Mouse (Mus musculus) liver, embryonic 14.5 days (tissue): ENCODE measurements at regions not wholly inside any gene's neighbourhood (a gene's known extent, or its start where the extent isn't known, plus 50 kb on each side); places are given as distances from the start of the nearest gene placed in this dataset.

ENCODE experiments used
- ATAC-seq: fragments of 200-750 bp; cut with Nextera tagmentation; 2 replicates; pipeline ENCODE4 v1.8.0; 2017; ENCODE audit warnings: moderate number of reproducible peaks, mild to moderate bottlenecking, moderate library complexity; ENCODE audit not compliant: insufficient read depth
- DNase-seq, 3 experiments: peaks; one replicate each; pipeline ENCODE4 v3.0.0-alpha.2; 2012 to 2013; ENCODE audit warnings: low read depth in 3 of 3, low spot score in 3 of 3
- H3K27ac ChIP-seq: fragments of 300-500 bp; sonication (generic); 2 replicates; pipeline ENCODE4 v1.5.1; 2014; ENCODE audit warnings: moderate library complexity, mild to moderate bottlenecking, control low read depth, inconsistent platforms
- H3K27me3 ChIP-seq: fragments of 300-500 bp; sonication (generic); 2 replicates; pipeline ENCODE4 v1.6.1; 2014; ENCODE audit warnings: mild to moderate bottlenecking, low read length, moderate library complexity; ENCODE audit not compliant: control insufficient read depth, insufficient read depth
- H3K36me3 ChIP-seq: fragments of 300-500 bp; sonication (generic); replicated peaks from 2 replicates; pipeline ENCODE4 v1.6.1; 2014; ENCODE audit warnings: low read depth; ENCODE audit not compliant: control insufficient read depth, insufficient read depth
- H3K4me1 ChIP-seq, 2 experiments: fragments of 200-500 bp in 1 of 2; fragments of 300-500 bp in 1 of 2; sonication (generic) in 1 of 2; replicated peaks; 2 replicates each; pipeline ENCODE4 v1.6.1; 2012 to 2014; ENCODE audit warnings: antibody characterized with exemption in 1 of 2, inconsistent platforms in 1 of 2, low read length in 1 of 2; ENCODE audit not compliant: control insufficient read depth in 2 of 2, insufficient read depth in 2 of 2
- H3K4me2 ChIP-seq: fragments of 300-500 bp; sonication (generic); 2 replicates; pipeline ENCODE4 v1.6.1; 2014; ENCODE audit warnings: low read depth, mild to moderate bottlenecking, control low read depth, moderate library complexity
- H3K4me3 ChIP-seq, 2 experiments: fragments of 200-500 bp in 1 of 2; fragments of 300-500 bp in 1 of 2; sonication (generic) in 1 of 2; 2 replicates each; pipeline ENCODE4 v1.5.1; 2012 to 2014; ENCODE audit warnings: low read depth in 2 of 2, low read length in 2 of 2, mild to moderate bottlenecking in 2 of 2, control low read depth in 1 of 2, inconsistent platforms in 1 of 2, moderate library complexity in 1 of 2; ENCODE audit not compliant: insufficient read depth in 1 of 2
- H3K9ac ChIP-seq: fragments of 300-500 bp; sonication (generic); replicated peaks from 2 replicates; pipeline ENCODE4 v1.6.1; 2014; ENCODE audit warnings: mild to moderate bottlenecking, control low read depth, moderate library complexity
- H3K9me3 ChIP-seq: fragments of 300-500 bp; sonication (generic); 2 replicates; pipeline ENCODE4 v1.6.1; 2016; ENCODE audit warnings: low read length, mixed read lengths; ENCODE audit not compliant: control insufficient read depth
- CTCF ChIP-seq: IDR thresholded peaks from 2 replicates; pipeline ENCODE4 v1.5.1; 2016; ENCODE audit warnings: antibody characterized with exemption, low read depth, control low read depth
- EP300 ChIP-seq: IDR thresholded peaks from 2 replicates; pipeline ENCODE4 v1.6.1; 2016; ENCODE audit warnings: antibody characterized with exemption, low read depth
- WGBS: fragments of 180-500 bp; shearing (Covaris S2); extraction: QIAGEN DNeasy Blood & Tissue Kit; methylation state at CpG from one replicate; pipeline ENCODE4 v1.1.7; 2014; ENCODE audit not compliant: insufficient replicate concordance; 5-methylcytosine and 5-hydroxymethylcytosine counted together

GRCm38 (mm10) chr5:144643438-144643837 is 97.7 kb downstream of the Nptx2 start:
- no peak overlapping the region for H3K4me3 ChIP-seq
- WGBS, result 40% methylated on average over 2 of the region's 2 CpGs
- H3K9ac ChIP-seq, result no peak overlapping the region
- TF ChIP-seq CTCF, result no peak
- no peak for TF ChIP-seq EP300
- no peak for DNase-seq
- no peak for ATAC-seq
- no peaks in the 10 kb centered on the region for H3K36me3 ChIP-seq
- no peaks in the 10 kb centered on the region for H3K4me1 ChIP-seq
- no peak overlapping the region for H3K27ac ChIP-seq
- no peaks in the 10 kb centered on the region for H3K27me3 ChIP-seq
- no peak overlapping the region for H3K4me2 ChIP-seq
- H3K9me3 ChIP-seq, result no peaks in the 10 kb centered on the region

- no peak overlapping the region for H3K4me2 ChIP-seq
- TF ChIP-seq EP300 (no peak), CTCF (no peak)
- no peaks in the 10 kb centered on the region for H3K4me1 ChIP-seq
- H3K27me3 ChIP-seq, result no peaks in the 10 kb centered on the region
- 32% methylated on average over 3 of the region's 3 CpGs for WGBS
- H3K27ac ChIP-seq, result no peak overlapping the region
- H3K9me3 ChIP-seq, result no peaks in the 10 kb centered on the region
- no peak overlapping the region for H3K9ac ChIP-seq
- no peak overlapping the region for H3K4me3 ChIP-seq
- no peak for DNase-seq
- ATAC-seq, result no peak
- H3K36me3 ChIP-seq, result no peaks in the 10 kb centered on the region
These were observed 99.7 kb downstream of the Nptx2 start for GRCm38 (mm10) chr5:144645367-144645766.

- H3K4me3 ChIP-seq, result no peak overlapping the region
- H3K27me3 ChIP-seq, result no peaks in the 10 kb centered on the region
- TF ChIP-seq CTCF (no peak), EP300 (no peak)
- no peak for DNase-seq
- no peak overlapping the region for H3K27ac ChIP-seq
- WGBS, result 57% methylated on average over 12 of the region's 12 CpGs
- no peaks in the 10 kb centered on the region for H3K4me1 ChIP-seq
- no peak overlapping the region for H3K9ac ChIP-seq
- no peaks in the 10 kb centered on the region for H3K9me3 ChIP-seq
- H3K4me2 ChIP-seq, result no peak overlapping the region
- H3K36me3 ChIP-seq, result no peaks in the 10 kb centered on the region
- no peak for ATAC-seq
These were observed 101.8 kb downstream of the Nptx2 start for GRCm38 (mm10) chr5:144647311-144648104.

GRCm38 (mm10) chr5:144652231-144652630 is 106.5 kb downstream of the Nptx2 start:
- WGBS, result 24% methylated on average over 5 of the region's 5 CpGs
- Histone ChIP-seq H3K9ac (no peak overlapping the region), H3K4me2 (no peak overlapping the region), H3K9me3 (no peaks in the 10 kb centered on the region), H3K4me1 (no peaks in the 10 kb centered on the region), H3K27me3 (no peaks in the 10 kb centered on the region), H3K36me3 (no peaks in the 10 kb centered on the region), H3K27ac (no peak overlapping the region), H3K4me3 (no peak overlapping the region)
- DNase-seq (no peak), ATAC-seq (no peak)
- no peak for TF ChIP-seq CTCF

GRCm38 (mm10) chr5:144662031-144662430 is 99.6 kb downstream of the Tmem130 start:
- 49% methylated on average over 3 of the region's 3 CpGs for WGBS
- Histone ChIP-seq H3K9ac (no peak overlapping the region), H3K4me2 (no peak overlapping the region), H3K27me3 (no peaks in the 10 kb centered on the region), H3K9me3 (no peaks in the 10 kb centered on the region), H3K4me3 (no peak overlapping the region), H3K36me3 (no peaks in the 10 kb centered on the region), H3K27ac (no peak overlapping the region), H3K4me1 (no peaks in the 10 kb centered on the region)
- DNase-seq (no peak), ATAC-seq (no peak)
- no peak for TF ChIP-seq CTCF
- TF ChIP-seq EP300, result no peak
